Mouse (Mus musculus): ENCODE measurements around the gene Arsg. TPM values are rescaled to one million over a fixed set of nuclear protein-coding genes. Genes with fewer than 3 reads are reported as not detected.

The Arsg gene
- polyA plus RNA-seq, 1 experiment, result 3.7 TPM

- H3K4me1 ChIP-seq (ENCODE audit: control insufficient read depth, insufficient read depth, insufficient read length, low read length), result peaks cover 2% of the 10 kb centered on the region; the same call in 1 of the 2 replicates
- H3K4me3 ChIP-seq (ENCODE audit: insufficient read depth, low read depth, low read length), result no peak overlapping the region
- no peak overlapping the region for H3K27ac ChIP-seq (replicated peaks; ENCODE audit: low read depth, low read length)
Observed at GRCm38 (mm10) chr11:109560793-109561257, 87.7 kb downstream of the Arsg start.

- H3K4me1 ChIP-seq (ENCODE audit: control insufficient read depth, insufficient read depth, insufficient read length, low read length), result peaks cover 2% of the 10 kb centered on the region; the same call in 1 of the 2 replicates
- no peak overlapping the region for H3K27ac ChIP-seq (replicated peaks; ENCODE audit: low read depth, low read length)
- no peak overlapping the region for H3K4me3 ChIP-seq (ENCODE audit: insufficient read depth, low read depth, low read length)
Observed at GRCm38 (mm10) chr11:109561445-109561844, 88.3 kb downstream of the Arsg start.

GRCm38 (mm10) chr11:109563708-109564107 is 90.5 kb downstream of the Arsg start:
- Histone ChIP-seq H3K4me3 (ENCODE audit: insufficient read depth, low read depth, low read length) (no peak overlapping the region), H3K27ac (replicated peaks; ENCODE audit: low read depth, low read length) (no peak overlapping the region), H3K4me1 (ENCODE audit: control insufficient read depth, insufficient read depth, insufficient read length, low read length) (no peaks in the 10 kb centered on the region; the same call in 1 of the 2 replicates)

DNA sequence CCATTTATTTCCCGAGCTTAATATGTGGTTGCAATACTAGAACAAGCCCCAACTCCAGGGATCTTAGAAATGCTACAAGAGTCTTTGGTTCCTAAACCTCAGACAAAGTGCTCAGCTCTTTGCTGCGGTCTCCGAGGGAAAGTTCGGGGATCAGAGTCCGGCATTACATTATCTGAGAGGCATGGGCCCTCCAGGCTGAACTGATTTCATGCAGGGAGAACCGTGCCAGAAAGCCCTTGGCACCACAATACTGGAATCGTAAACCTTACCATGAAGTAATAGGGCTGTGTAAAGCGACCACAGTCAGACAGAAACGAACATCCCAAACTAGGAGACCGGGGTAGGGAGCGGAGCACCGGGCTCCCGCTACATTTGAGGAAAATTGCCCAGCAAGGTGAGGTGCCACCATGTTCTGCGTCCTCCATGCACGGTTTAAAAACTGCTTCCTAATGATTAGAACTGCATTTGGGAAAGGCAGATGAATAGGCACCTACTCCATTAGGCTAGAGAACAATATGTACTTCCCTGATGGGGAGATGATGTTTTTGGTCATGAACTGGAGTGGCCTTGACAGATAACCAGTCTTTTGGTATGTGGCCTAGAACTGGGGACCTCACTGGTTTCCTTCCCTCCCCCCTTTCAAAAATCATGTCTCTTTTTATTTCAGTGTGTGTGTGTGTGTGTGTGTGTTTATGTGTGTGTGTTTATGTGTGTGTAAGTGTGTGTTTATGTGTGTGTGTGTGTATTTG is 91.5 kb downstream of the Arsg start:
- no peak overlapping the region for H3K4me3 ChIP-seq (ENCODE audit: insufficient read depth, low read depth, low read length)
- H3K27ac ChIP-seq (replicated peaks; ENCODE audit: low read depth, low read length), result no peak overlapping the region
- H3K4me1 ChIP-seq (ENCODE audit: control insufficient read depth, insufficient read depth, insufficient read length, low read length), result no peaks in the 10 kb centered on the region

DNA sequence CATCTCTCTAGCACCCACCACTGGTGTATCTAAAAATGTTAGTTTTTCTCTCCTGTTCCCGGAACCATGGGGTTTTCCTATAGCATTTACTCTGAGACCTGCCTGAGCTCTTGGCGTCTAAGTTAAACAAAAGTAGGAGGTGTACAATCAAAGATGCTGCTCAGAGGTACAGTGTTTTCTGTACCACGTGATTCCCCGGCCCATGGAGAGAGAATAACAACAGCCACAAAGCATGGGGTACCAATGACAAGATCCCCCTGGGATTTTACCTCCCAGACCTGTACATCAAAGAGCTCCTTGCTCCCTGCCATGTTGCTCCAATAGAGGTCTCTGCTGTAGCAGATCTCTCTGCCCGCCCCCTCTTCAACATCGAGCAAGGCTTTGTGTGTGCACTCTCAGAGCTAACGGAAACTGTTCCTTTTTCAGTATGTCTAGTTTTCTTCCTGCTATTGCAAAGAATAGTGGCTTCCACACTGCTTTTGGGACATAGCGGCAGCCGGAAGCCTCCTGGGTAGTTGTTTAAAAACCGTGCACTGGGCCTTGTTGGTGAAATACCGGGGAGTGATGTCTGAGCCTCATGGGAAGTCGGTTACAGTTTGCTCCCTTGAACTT is 95.9 kb downstream of the Arsg start:
- Histone ChIP-seq H3K4me3 (ENCODE audit: insufficient read depth, low read depth, low read length) (no peak overlapping the region), H3K4me1 (ENCODE audit: control insufficient read depth, insufficient read depth, insufficient read length, low read length) (no peaks in the 10 kb centered on the region), H3K27ac (replicated peaks; ENCODE audit: low read depth, low read length) (no peak overlapping the region)

DNA sequence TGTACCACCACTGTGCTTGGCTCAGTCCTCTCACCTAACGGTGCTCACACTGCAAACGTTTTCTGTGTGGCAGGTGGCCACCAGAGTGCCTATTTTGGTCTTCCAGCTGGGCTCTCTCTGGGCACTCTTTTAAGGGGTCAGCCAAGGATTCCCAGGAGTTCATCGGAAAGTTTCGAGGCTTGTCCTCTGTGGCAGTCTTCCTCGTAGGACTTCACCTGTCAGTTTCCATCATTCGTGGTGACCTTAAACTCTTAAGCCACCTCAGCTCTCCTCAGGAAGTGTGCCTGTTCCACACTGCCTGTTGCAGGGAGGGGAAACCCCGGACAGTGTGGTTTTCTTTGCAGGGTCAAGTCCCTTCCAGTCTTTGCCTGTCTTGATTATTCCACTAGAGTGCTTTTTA is 96.6 kb downstream of the Arsg start:
- H3K27ac ChIP-seq (replicated peaks; ENCODE audit: low read depth, low read length), result no peak overlapping the region

DNA sequence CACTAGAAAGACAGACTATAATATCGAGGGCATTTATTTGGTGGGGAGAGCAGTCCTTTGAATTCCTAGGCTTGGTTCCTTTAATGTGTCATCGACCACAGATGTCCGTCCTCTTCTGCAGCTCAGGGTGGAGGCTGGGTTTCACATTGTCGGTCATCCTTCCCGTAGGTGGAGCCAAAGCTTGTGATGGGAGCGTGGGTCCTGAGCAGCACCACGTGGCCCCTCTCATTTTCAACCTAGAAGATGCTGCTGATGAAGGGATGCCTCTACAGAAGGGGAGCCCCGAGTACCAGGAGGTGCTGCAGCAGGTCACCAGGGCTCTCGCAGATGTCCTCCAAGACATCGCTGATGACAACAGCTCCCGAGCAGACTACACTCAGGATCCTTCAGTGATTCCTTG is 98.9 kb downstream of the Arsg start:
- Histone ChIP-seq H3K27ac (replicated peaks; ENCODE audit: low read depth, low read length) (no peak overlapping the region), H3K4me3 (ENCODE audit: insufficient read depth, low read depth, low read length) (no peak overlapping the region), H3K4me1 (ENCODE audit: control insufficient read depth, insufficient read depth, insufficient read length, low read length) (no peaks in the 10 kb centered on the region)

More for the DNA sequence above, 96.6 kb downstream of the Arsg start:
- no peaks in the 10 kb centered on the region for H3K4me1 ChIP-seq (ENCODE audit: control insufficient read depth, insufficient read depth, insufficient read length, low read length)
- H3K4me3 ChIP-seq (ENCODE audit: insufficient read depth, low read depth, low read length), result no peak overlapping the region

- H3K27ac ChIP-seq (replicated peaks; ENCODE audit: low read depth, low read length), result no peak overlapping the region
- H3K4me1 ChIP-seq (ENCODE audit: control insufficient read depth, insufficient read depth, insufficient read length, low read length), result no peaks in the 10 kb centered on the region
- H3K4me3 ChIP-seq (ENCODE audit: insufficient read depth, low read depth, low read length), result no peak overlapping the region
Observed at GRCm38 (mm10) chr11:109574604-109575003, 101.4 kb downstream of the Arsg start.

GRCm38 (mm10) chr11:109575832-109576231 is 102.7 kb downstream of the Arsg start:
- Histone ChIP-seq H3K4me3 (ENCODE audit: insufficient read depth, low read depth, low read length) (no peak overlapping the region), H3K4me1 (ENCODE audit: control insufficient read depth, insufficient read depth, insufficient read length, low read length) (no peaks in the 10 kb centered on the region), H3K27ac (replicated peaks; ENCODE audit: low read depth, low read length) (no peak overlapping the region)

DNA sequence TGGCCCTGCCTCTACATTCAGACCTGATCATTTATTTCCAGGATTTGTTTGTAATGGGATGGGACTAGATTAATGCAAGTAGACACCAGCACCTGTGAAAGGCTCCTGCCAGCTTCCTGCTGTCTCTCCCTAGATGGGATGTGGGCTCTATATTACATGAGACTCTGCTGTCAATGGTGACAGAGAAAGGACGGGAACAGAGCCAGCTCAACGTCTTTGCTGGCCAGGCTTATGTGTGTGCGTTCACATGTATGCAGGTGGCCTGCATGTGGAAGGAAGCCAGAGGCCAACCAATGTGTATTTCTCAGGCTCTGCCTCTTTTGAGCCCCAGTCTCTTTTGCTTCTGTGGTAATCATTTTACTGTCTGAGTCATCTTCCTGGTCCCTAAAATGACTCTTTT is 105.4 kb downstream of the Arsg start:
- Histone ChIP-seq H3K27ac (replicated peaks; ENCODE audit: low read depth, low read length) (no peak overlapping the region), H3K4me1 (ENCODE audit: control insufficient read depth, insufficient read depth, insufficient read length, low read length) (no peaks in the 10 kb centered on the region), H3K4me3 (ENCODE audit: insufficient read depth, low read depth, low read length) (no peak overlapping the region)

GRCm38 (mm10) chr11:109579999-109580398 is 106.8 kb downstream of the Arsg start:
- Histone ChIP-seq H3K4me1 (ENCODE audit: control insufficient read depth, insufficient read depth, insufficient read length, low read length) (no peaks in the 10 kb centered on the region), H3K4me3 (ENCODE audit: insufficient read depth, low read depth, low read length) (no peak overlapping the region), H3K27ac (replicated peaks; ENCODE audit: low read depth, low read length) (no peak overlapping the region)

GRCm38 (mm10) chr11:109583986-109584385 is 110.8 kb downstream of the Arsg start:
- Histone ChIP-seq H3K4me3 (ENCODE audit: insufficient read depth, low read depth, low read length) (no peak overlapping the region), H3K27ac (replicated peaks; ENCODE audit: low read depth, low read length) (no peak overlapping the region), H3K4me1 (ENCODE audit: control insufficient read depth, insufficient read depth, insufficient read length, low read length) (no peaks in the 10 kb centered on the region)

- H3K27ac ChIP-seq (replicated peaks; ENCODE audit: low read depth, low read length), result no peak overlapping the region
- H3K4me3 ChIP-seq (ENCODE audit: insufficient read depth, low read depth, low read length), result no peak overlapping the region
- H3K4me1 ChIP-seq (ENCODE audit: control insufficient read depth, insufficient read depth, insufficient read length, low read length), result no peaks in the 10 kb centered on the region
Observed at GRCm38 (mm10) chr11:109584843-109585713, 111.9 kb downstream of the Arsg start.

GRCm38 (mm10) chr11:109586424-109586823 is 113.2 kb downstream of the Arsg start:
- Histone ChIP-seq H3K27ac (replicated peaks; ENCODE audit: low read depth, low read length) (no peak overlapping the region), H3K4me3 (ENCODE audit: insufficient read depth, low read depth, low read length) (no peak overlapping the region), H3K4me1 (ENCODE audit: control insufficient read depth, insufficient read depth, insufficient read length, low read length) (no peaks in the 10 kb centered on the region)

DNA sequence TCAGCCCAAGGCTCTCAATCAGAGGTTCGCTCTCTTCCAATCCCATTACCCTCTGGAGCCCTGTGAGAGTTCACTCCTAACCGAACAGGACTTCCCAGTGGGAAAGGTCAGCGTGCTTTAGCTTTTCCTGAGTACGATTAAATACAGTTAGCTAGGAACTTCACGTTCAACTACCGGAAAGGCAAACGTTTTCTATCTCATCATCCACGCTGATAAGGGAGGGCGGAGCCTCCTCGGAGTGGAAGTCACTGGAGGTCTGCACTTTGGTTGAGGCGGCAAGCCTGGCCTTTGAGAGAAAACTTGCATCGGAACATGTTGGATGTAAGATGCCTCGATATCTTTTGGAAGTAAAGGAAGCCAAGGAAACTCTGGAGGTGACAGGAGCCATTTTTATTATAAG is 113.8 kb downstream of the Arsg start:
- Histone ChIP-seq H3K27ac (replicated peaks; ENCODE audit: low read depth, low read length) (no peak overlapping the region), H3K4me3 (ENCODE audit: insufficient read depth, low read depth, low read length) (no peak overlapping the region)

More for the DNA sequence above, 113.8 kb downstream of the Arsg start:
- no peaks in the 10 kb centered on the region for H3K4me1 ChIP-seq (ENCODE audit: control insufficient read depth, insufficient read depth, insufficient read length, low read length)

All from brown adipose tissue, adult 24 weeks (tissue).